Mouse (Mus musculus): ENCODE measurements at regions not wholly inside any gene's neighbourhood (a gene's known extent, or its start where the extent isn't known, plus 50 kb on each side); places are given as distances from the start of the nearest gene placed in this dataset.

DNA sequence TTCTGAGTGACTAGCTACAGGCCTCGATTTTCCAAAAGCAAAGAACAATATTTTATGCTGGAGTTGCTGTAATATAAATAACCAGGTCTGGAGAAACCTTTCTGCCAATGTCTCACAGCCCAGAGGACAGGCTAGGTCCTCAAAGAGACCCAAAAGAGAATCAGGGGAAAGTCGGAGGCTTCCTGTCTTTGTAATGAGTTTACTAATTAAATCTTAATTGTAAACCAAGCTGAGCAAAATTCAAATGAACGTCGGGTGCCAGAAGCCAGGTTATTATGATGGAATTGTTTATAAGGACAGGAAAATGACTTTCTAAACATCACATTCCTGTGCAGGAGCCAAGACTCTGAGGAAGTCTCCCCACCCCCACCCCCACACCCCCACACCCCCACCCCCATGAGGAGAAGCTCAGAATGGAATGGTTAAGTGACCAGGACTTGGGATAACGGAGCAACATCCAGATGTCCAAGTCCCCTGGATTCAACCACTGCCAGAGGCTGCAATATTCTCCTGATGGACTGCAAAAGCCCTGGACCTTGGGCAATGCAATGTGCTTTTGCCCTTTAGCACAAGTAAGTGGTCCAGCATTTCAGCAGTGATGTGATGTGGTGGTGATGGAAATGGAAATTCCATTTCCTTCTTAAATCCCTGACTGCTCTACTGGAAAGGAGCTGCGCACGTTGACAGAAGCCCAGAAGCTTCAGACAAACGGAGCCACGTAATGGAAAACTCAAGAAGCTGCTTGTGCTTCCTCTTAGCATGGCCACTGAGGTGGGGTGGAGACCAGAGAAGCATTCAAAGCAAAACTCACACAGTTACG is 333.1 kb upstream of the 4930412O13Rik start:
- no peaks in the 10 kb centered on the region for H3K9me3 ChIP-seq (ENCODE audit: control insufficient read depth, low read length)
- no peak overlapping the region for H3K4me3 ChIP-seq (ENCODE audit: low read depth, low read length)
- WGBS = 67% methylated on average over 10 of the region's 10 CpGs
- H3K9ac ChIP-seq (ENCODE audit: low read length) = no peak overlapping the region
- no peak overlapping the region for H3K27ac ChIP-seq (ENCODE audit: low read depth)
- no peak overlapping the region for H3K4me2 ChIP-seq (ENCODE audit: low read length)
- ATAC-seq (replicated peaks; ENCODE audit: low FRiP score, low TSS enrichment, low read depth) = no peak
- no peak for DNase-seq (ENCODE audit: low spot score)
- no peaks in the 10 kb centered on the region for H3K27me3 ChIP-seq (replicated peaks; ENCODE audit: control insufficient read depth, insufficient read depth, low read length)
- no peaks in the 10 kb centered on the region; the same call in 1 of the 2 replicates for H3K4me1 ChIP-seq (replicated peaks; ENCODE audit: control insufficient read depth, insufficient read depth, low read length)
- H3K36me3 ChIP-seq (ENCODE audit: control insufficient read depth, insufficient read depth, low read length) = no peaks in the 10 kb centered on the region

DNA sequence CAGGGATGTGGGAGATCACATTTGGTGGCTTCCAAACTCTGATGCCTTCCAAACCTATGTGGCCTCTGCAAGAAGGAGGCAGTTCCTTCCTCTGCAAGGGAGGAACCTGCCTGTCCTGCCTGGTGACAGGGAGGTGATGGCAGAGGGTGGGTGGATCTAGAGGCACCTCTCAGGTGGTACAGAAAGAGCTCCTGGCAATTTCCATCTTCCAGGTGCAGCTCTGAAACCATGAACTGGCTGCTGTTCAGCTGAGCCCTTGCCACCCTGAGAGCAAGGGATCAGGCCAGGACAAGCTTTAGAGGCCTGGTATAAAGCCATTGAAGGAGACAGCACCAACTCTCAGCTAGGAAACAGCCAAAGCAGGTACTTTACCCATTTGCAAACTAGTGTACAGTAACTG is 327.7 kb upstream of the 4930412O13Rik start:
- H3K27ac ChIP-seq (ENCODE audit: low read depth) = no peak overlapping the region
- no peak overlapping the region for H3K4me2 ChIP-seq (ENCODE audit: low read length)
- no peak overlapping the region for H3K9ac ChIP-seq (ENCODE audit: low read length)
- DNase-seq (ENCODE audit: low spot score) (no peak), ATAC-seq (replicated peaks; ENCODE audit: low FRiP score, low TSS enrichment, low read depth) (no peak)
- no peak overlapping the region for H3K4me3 ChIP-seq (ENCODE audit: low read depth, low read length)
- H3K9me3 ChIP-seq (ENCODE audit: control insufficient read depth, low read length) = no peaks in the 10 kb centered on the region
- no peaks in the 10 kb centered on the region for H3K4me1 ChIP-seq (replicated peaks; ENCODE audit: control insufficient read depth, insufficient read depth, low read length)
- no peaks in the 10 kb centered on the region for H3K27me3 ChIP-seq (replicated peaks; ENCODE audit: control insufficient read depth, insufficient read depth, low read length)
- no peaks in the 10 kb centered on the region for H3K36me3 ChIP-seq (ENCODE audit: control insufficient read depth, insufficient read depth, low read length)

DNA sequence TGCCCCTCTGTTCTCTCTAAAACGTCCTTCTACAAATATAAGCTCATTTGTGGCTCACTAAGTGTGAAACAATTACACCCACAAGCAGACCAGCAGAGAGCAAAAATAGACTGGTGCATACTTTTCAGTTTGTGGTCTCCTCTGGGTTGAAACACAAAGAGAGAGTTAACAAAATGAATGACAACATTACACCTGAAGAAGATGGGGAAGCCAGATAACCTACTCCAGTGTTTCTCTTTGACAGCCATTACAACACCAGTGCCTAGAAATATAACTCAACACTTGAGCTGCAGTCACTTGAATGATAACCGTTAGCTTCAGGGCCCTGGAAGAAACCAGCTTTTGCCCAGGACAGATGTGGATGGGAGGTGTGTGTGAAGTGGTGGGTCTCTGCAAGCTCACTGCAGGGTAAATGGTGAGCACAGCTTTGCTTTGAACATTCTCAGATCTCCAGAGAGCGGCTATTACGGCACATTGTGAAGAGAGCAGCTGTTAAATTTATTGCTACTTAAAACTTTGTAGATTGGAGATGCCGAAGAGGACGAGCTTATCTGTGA is 316.5 kb upstream of the 4930412O13Rik start:
- 13% methylated on average over 6 of the region's 6 CpGs for WGBS
- H3K36me3 ChIP-seq (ENCODE audit: control insufficient read depth, insufficient read depth, low read length) = no peaks in the 10 kb centered on the region
- H3K9me3 ChIP-seq (ENCODE audit: control insufficient read depth, low read length) = no peaks in the 10 kb centered on the region
- no peak overlapping the region for H3K4me3 ChIP-seq (ENCODE audit: low read depth, low read length)
- H3K4me2 ChIP-seq (ENCODE audit: low read length) = no peak overlapping the region
- H3K9ac ChIP-seq (ENCODE audit: low read length) = no peak overlapping the region
- DNase-seq (ENCODE audit: low spot score) (no peak), ATAC-seq (replicated peaks; ENCODE audit: low FRiP score, low TSS enrichment, low read depth) (no peak)
- no peaks in the 10 kb centered on the region for H3K27me3 ChIP-seq (replicated peaks; ENCODE audit: control insufficient read depth, insufficient read depth, low read length)
- H3K4me1 ChIP-seq (replicated peaks; ENCODE audit: control insufficient read depth, insufficient read depth, low read length) = no peaks in the 10 kb centered on the region
- no peak overlapping the region for H3K27ac ChIP-seq (ENCODE audit: low read depth)

- H3K36me3 ChIP-seq (ENCODE audit: control insufficient read depth, insufficient read depth, low read length) = no peaks in the 10 kb centered on the region
- H3K4me1 ChIP-seq (replicated peaks; ENCODE audit: control insufficient read depth, insufficient read depth, low read length) = no peaks in the 10 kb centered on the region
- H3K9me3 ChIP-seq (ENCODE audit: control insufficient read depth, low read length) = no peaks in the 10 kb centered on the region
- H3K27ac ChIP-seq (ENCODE audit: low read depth) = no peak overlapping the region
- no peaks in the 10 kb centered on the region for H3K27me3 ChIP-seq (replicated peaks; ENCODE audit: control insufficient read depth, insufficient read depth, low read length)
- no peak overlapping the region for H3K4me3 ChIP-seq (ENCODE audit: low read depth, low read length)
- WGBS = 85% methylated on average over 4 of the region's 4 CpGs
- ATAC-seq (replicated peaks; ENCODE audit: low FRiP score, low TSS enrichment, low read depth) (no peak), DNase-seq (ENCODE audit: low spot score) (no peak)
- H3K4me2 ChIP-seq (ENCODE audit: low read length) = no peak overlapping the region
- H3K9ac ChIP-seq (ENCODE audit: low read length) = no peak overlapping the region
These were observed 311.8 kb upstream of the 4930412O13Rik start for GRCm38 (mm10) chr2:9569220-9569619.

DNA sequence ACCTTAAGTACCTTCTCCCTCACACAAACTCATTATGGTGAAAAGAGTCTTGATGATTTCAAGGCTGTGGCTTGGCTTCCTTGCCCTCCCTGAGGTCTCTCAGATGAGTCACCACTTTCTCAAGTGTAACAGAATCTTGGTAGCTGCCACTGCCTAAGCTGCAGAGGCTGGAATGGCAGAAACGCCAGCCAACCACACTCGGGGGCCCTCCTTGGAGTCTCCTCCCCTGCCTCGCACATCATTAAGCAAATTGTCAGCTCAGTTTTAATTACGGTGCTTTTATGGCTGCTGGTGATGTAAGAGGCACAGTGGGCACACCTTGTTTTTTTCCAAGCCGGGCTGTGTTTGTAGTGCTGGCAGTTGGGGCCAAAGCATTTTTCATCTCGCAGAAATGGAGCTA is 306.9 kb upstream of the 4930412O13Rik start:
- Histone ChIP-seq H3K4me1 (replicated peaks; ENCODE audit: control insufficient read depth, insufficient read depth, low read length) (no peaks in the 10 kb centered on the region), H3K4me2 (ENCODE audit: low read length) (no peak overlapping the region), H3K36me3 (ENCODE audit: control insufficient read depth, insufficient read depth, low read length) (no peaks in the 10 kb centered on the region), H3K27me3 (replicated peaks; ENCODE audit: control insufficient read depth, insufficient read depth, low read length) (no peaks in the 10 kb centered on the region), H3K27ac (ENCODE audit: low read depth) (no peak overlapping the region), H3K4me3 (ENCODE audit: low read depth, low read length) (no peak overlapping the region), H3K9ac (ENCODE audit: low read length) (no peak overlapping the region), H3K9me3 (ENCODE audit: control insufficient read depth, low read length) (no peaks in the 10 kb centered on the region)
- 35% methylated on average over 6 of the region's 6 CpGs for WGBS
- DNase-seq (ENCODE audit: low spot score) (no peak), ATAC-seq (replicated peaks; ENCODE audit: low FRiP score, low TSS enrichment, low read depth) (no peak)

- WGBS = 91% methylated on average over 5 of the region's 5 CpGs
- no peak overlapping the region for H3K27ac ChIP-seq (ENCODE audit: low read depth)
- no peak overlapping the region for H3K9ac ChIP-seq (ENCODE audit: low read length)
- no peaks in the 10 kb centered on the region for H3K27me3 ChIP-seq (replicated peaks; ENCODE audit: control insufficient read depth, insufficient read depth, low read length)
- no peak for DNase-seq (ENCODE audit: low spot score)
- no peaks in the 10 kb centered on the region for H3K9me3 ChIP-seq (ENCODE audit: control insufficient read depth, low read length)
- no peak overlapping the region for H3K4me2 ChIP-seq (ENCODE audit: low read length)
- H3K4me1 ChIP-seq (replicated peaks; ENCODE audit: control insufficient read depth, insufficient read depth, low read length) = no peaks in the 10 kb centered on the region
- H3K36me3 ChIP-seq (ENCODE audit: control insufficient read depth, insufficient read depth, low read length) = no peaks in the 10 kb centered on the region
- H3K4me3 ChIP-seq (ENCODE audit: low read depth, low read length) = no peak overlapping the region
- ATAC-seq (replicated peaks; ENCODE audit: low FRiP score, low TSS enrichment, low read depth) = no peak
These were observed 306.4 kb upstream of the 4930412O13Rik start for GRCm38 (mm10) chr2:9574651-9575050.

- H3K4me2 ChIP-seq (ENCODE audit: low read length) = no peak overlapping the region
- ATAC-seq (replicated peaks; ENCODE audit: low FRiP score, low TSS enrichment, low read depth) (no peak), DNase-seq (ENCODE audit: low spot score) (no peak)
- H3K4me3 ChIP-seq (ENCODE audit: low read depth, low read length) = no peak overlapping the region
- no peaks in the 10 kb centered on the region for H3K9me3 ChIP-seq (ENCODE audit: control insufficient read depth, low read length)
- no peaks in the 10 kb centered on the region for H3K27me3 ChIP-seq (replicated peaks; ENCODE audit: control insufficient read depth, insufficient read depth, low read length)
- H3K4me1 ChIP-seq (replicated peaks; ENCODE audit: control insufficient read depth, insufficient read depth, low read length) = no peaks in the 10 kb centered on the region
- 66% methylated on average over 4 of the region's 4 CpGs for WGBS
- H3K36me3 ChIP-seq (ENCODE audit: control insufficient read depth, insufficient read depth, low read length) = no peaks in the 10 kb centered on the region
- no peak overlapping the region for H3K9ac ChIP-seq (ENCODE audit: low read length)
- no peak overlapping the region for H3K27ac ChIP-seq (ENCODE audit: low read depth)
These were observed 303.2 kb upstream of the 4930412O13Rik start for GRCm38 (mm10) chr2:9577868-9578267.

DNA sequence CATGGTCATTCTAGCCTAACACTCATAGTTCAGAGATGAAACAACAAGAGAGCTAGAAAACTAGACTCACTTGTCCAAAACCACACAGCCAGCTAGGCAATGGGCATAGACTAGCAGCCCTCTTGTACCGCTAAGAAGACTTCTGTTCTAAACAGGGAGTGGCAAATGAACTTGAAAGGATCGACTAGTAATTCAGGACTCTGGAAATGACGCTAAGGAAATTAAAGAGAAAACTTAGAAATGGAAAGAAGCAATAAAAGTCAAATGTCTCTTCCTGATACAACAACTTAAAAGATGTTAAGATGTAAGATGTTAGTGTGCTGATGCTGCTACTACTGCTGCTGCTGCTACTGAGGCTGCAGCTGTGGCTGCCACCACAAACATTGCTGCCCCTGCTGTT is 293.7 kb upstream of the 4930412O13Rik start:
- H3K9ac ChIP-seq (ENCODE audit: low read length) = no peak overlapping the region
- H3K4me2 ChIP-seq (ENCODE audit: low read length) = no peak overlapping the region
- no peak overlapping the region for H3K4me3 ChIP-seq (ENCODE audit: low read depth, low read length)
- WGBS = 88% methylated on average over 3 of the region's 3 CpGs
- H3K4me1 ChIP-seq (replicated peaks; ENCODE audit: control insufficient read depth, insufficient read depth, low read length) = no peaks in the 10 kb centered on the region
- ATAC-seq (replicated peaks; ENCODE audit: low FRiP score, low TSS enrichment, low read depth) = no peak
- no peak overlapping the region for H3K27ac ChIP-seq (ENCODE audit: low read depth)
- H3K27me3 ChIP-seq (replicated peaks; ENCODE audit: control insufficient read depth, insufficient read depth, low read length) = no peaks in the 10 kb centered on the region
- H3K36me3 ChIP-seq (ENCODE audit: control insufficient read depth, insufficient read depth, low read length) = no peaks in the 10 kb centered on the region
- no peak for DNase-seq (ENCODE audit: low spot score)
- H3K9me3 ChIP-seq (ENCODE audit: control insufficient read depth, low read length) = no peaks in the 10 kb centered on the region

DNA sequence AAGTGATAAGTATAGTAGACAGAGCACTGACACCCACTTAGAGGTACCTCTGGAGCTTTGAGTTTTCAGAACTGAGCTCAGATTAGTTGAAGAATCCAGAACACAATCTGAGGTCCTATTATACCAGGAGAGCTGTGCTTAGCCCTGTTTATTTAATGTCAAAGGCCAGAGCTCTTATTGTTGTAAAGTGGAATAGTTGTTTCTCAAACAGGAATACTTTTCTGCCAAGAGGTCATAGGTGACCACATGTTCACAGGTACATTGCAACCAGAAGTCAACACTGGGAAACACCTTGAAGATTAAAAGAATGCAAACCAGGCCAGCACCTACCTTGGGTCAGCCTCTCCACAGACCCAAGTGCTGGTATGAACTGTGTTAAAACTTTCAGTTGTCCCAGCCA is 291.9 kb upstream of the 4930412O13Rik start:
- H3K4me3 ChIP-seq (ENCODE audit: low read depth, low read length) = no peak overlapping the region
- no peak for ATAC-seq (replicated peaks; ENCODE audit: low FRiP score, low TSS enrichment, low read depth)

More for the DNA sequence above, 291.9 kb upstream of the 4930412O13Rik start:
- H3K9ac ChIP-seq (ENCODE audit: low read length) = no peak overlapping the region
- no peak overlapping the region for H3K4me2 ChIP-seq (ENCODE audit: low read length)
- no peaks in the 10 kb centered on the region for H3K4me1 ChIP-seq (replicated peaks; ENCODE audit: control insufficient read depth, insufficient read depth, low read length)
- no peak overlapping the region for H3K27ac ChIP-seq (ENCODE audit: low read depth)
- no peak for DNase-seq (ENCODE audit: low spot score)
- H3K36me3 ChIP-seq (ENCODE audit: control insufficient read depth, insufficient read depth, low read length) = no peaks in the 10 kb centered on the region
- no peaks in the 10 kb centered on the region for H3K27me3 ChIP-seq (replicated peaks; ENCODE audit: control insufficient read depth, insufficient read depth, low read length)
- H3K9me3 ChIP-seq (ENCODE audit: control insufficient read depth, low read length) = no peaks in the 10 kb centered on the region

Data from intestine, embryonic 14.5 days (tissue).